Mouse (Mus musculus): ENCODE data around the gene Arid1b. TPM values are rescaled to one million over a fixed set of nuclear protein-coding genes. Genes with fewer than 3 reads are reported as not detected.

Gene Arid1b
- 5.0 and 5.2 TPM in 2 replicates for polyA plus RNA-seq (2015; fragmentation: Nextera tagmentation; extraction: Ambion mirVana)

GRCm38 (mm10) chr17:4993840-4994503 lies at the start of gene Arid1b:
Gene Arid1b, plus strand, starts transcription at chr17:4994332.
- Histone ChIP-seq H3K9ac (peak within 1 kb of the TSS; percentile 99), H3K36me3 (no peaks in the 10 kb centered on the region), H3K4me2 (peak within 1 kb of the TSS; percentile 85), H3K27ac (replicated peaks) (peak within 1 kb of the TSS; percentile 99), H3K4me1 (peaks cover 26% of the 10 kb centered on the region), H3K27me3 (replicated peaks) (no peaks in the 10 kb centered on the region), H3K4me3 (peak within 1 kb of the TSS; percentile 92), H3K9me3 (no peaks in the 10 kb centered on the region)
- WGBS: under 1% methylated on average over 51 of the region's 58 CpGs
- ATAC-seq (ENCODE audit: extremely low read depth, insufficient number of reproducible peaks, low FRiP score, low TSS enrichment): peak; percentile 49

GRCm38 (mm10) chr17:4945311-4945751 lies 48.8 kb upstream of the Arid1b start:
- Histone ChIP-seq H3K27me3 (replicated peaks) (no peaks in the 10 kb centered on the region), H3K4me3 (no peak overlapping the region), H3K9me3 (no peaks in the 10 kb centered on the region), H3K4me2 (peak overlapping the region; percentile 64), H3K27ac (replicated peaks) (peak overlapping the region; percentile 45), H3K4me1 (peaks cover 36% of the 10 kb centered on the region), H3K36me3 (no peaks in the 10 kb centered on the region), H3K9ac (peak overlapping the region; percentile 64; the same call in 1 of the 2 replicates)
- no peak for ATAC-seq (ENCODE audit: extremely low read depth, insufficient number of reproducible peaks, low FRiP score, low TSS enrichment)
- WGBS: 73% methylated on average over 6 of the region's 6 CpGs

- Histone ChIP-seq H3K4me1 (peaks cover 32% of the 10 kb centered on the region), H3K36me3 (no peaks in the 10 kb centered on the region), H3K4me3 (peak overlapping the region; percentile 33), H3K9ac (peak overlapping the region; percentile 64), H3K27me3 (replicated peaks) (no peaks in the 10 kb centered on the region), H3K27ac (replicated peaks) (peak overlapping the region; percentile 45), H3K9me3 (no peaks in the 10 kb centered on the region), H3K4me2 (peak overlapping the region; percentile 64)
- 12% methylated on average over 11 of the region's 11 CpGs for WGBS
- ATAC-seq (ENCODE audit: extremely low read depth, insufficient number of reproducible peaks, low FRiP score, low TSS enrichment): peak; percentile 54
These were observed 48.2 kb upstream of the Arid1b start for GRCm38 (mm10) chr17:4945871-4946331.

- H3K4me1 ChIP-seq: peaks cover 32% of the 10 kb centered on the region
- ATAC-seq (ENCODE audit: extremely low read depth, insufficient number of reproducible peaks, low FRiP score, low TSS enrichment): no peak
- H3K36me3 ChIP-seq: no peaks in the 10 kb centered on the region
- H3K9ac ChIP-seq: peak overlapping the region; percentile 64
- H3K9me3 ChIP-seq: no peaks in the 10 kb centered on the region
- H3K4me2 ChIP-seq: peak overlapping the region; percentile 64
- no peaks in the 10 kb centered on the region for H3K27me3 ChIP-seq (replicated peaks)
- 0 out of 2 replicates have a peak overlapping the region, but pooled peaks have one; percentile 28 for H3K27ac ChIP-seq (replicated peaks)
- WGBS: 19% methylated on average over 12 of the region's 12 CpGs
- peak overlapping the region; percentile 33 for H3K4me3 ChIP-seq
These were observed 47.6 kb upstream of the Arid1b start for GRCm38 (mm10) chr17:4946421-4946974.

GRCm38 (mm10) chr17:4947013-4947412 lies 47.1 kb upstream of the Arid1b start:
- Histone ChIP-seq H3K4me1 (peaks cover 32% of the 10 kb centered on the region), H3K27ac (replicated peaks) (no peak overlapping the region), H3K4me2 (peak overlapping the region; percentile 64), H3K9me3 (no peaks in the 10 kb centered on the region), H3K4me3 (no peak overlapping the region), H3K36me3 (no peaks in the 10 kb centered on the region), H3K9ac (peak overlapping the region; percentile 64), H3K27me3 (replicated peaks) (no peaks in the 10 kb centered on the region)
- ATAC-seq (ENCODE audit: extremely low read depth, insufficient number of reproducible peaks, low FRiP score, low TSS enrichment): no peak
- WGBS: 57% methylated on average over 3 of the region's 3 CpGs

- H3K4me3 ChIP-seq: no peak overlapping the region
- H3K4me2 ChIP-seq: no peak overlapping the region
- no peak overlapping the region for H3K27ac ChIP-seq (replicated peaks)
- no peaks in the 10 kb centered on the region for H3K36me3 ChIP-seq
- no peaks in the 10 kb centered on the region for H3K27me3 ChIP-seq (replicated peaks)
- no peak overlapping the region for H3K9ac ChIP-seq
- WGBS: 61% methylated on average over 2 of the region's 2 CpGs
- ATAC-seq (ENCODE audit: extremely low read depth, insufficient number of reproducible peaks, low FRiP score, low TSS enrichment): no peak
- H3K9me3 ChIP-seq: no peaks in the 10 kb centered on the region
- peaks cover 32% of the 10 kb centered on the region for H3K4me1 ChIP-seq
These were observed 46.7 kb upstream of the Arid1b start for GRCm38 (mm10) chr17:4947439-4947838.

GRCm38 (mm10) chr17:4948501-4948900 lies 45.6 kb upstream of the Arid1b start:
- WGBS: 68% methylated on average over 3 of the region's 3 CpGs

GRCm38 (mm10) chr17:4954431-4954830 lies 39.7 kb upstream of the Arid1b start:
- no peaks in the 10 kb centered on the region for H3K36me3 ChIP-seq
- no peak overlapping the region for H3K9ac ChIP-seq
- no peak overlapping the region for H3K4me3 ChIP-seq
- peaks cover 2% of the 10 kb centered on the region for H3K4me1 ChIP-seq
- no peaks in the 10 kb centered on the region for H3K9me3 ChIP-seq
- H3K27me3 ChIP-seq (replicated peaks): no peaks in the 10 kb centered on the region
- 84% methylated on average over 4 of the region's 4 CpGs for WGBS
- H3K4me2 ChIP-seq: no peak overlapping the region
- no peak for ATAC-seq (ENCODE audit: extremely low read depth, insufficient number of reproducible peaks, low FRiP score, low TSS enrichment)
- no peak overlapping the region for H3K27ac ChIP-seq (replicated peaks)

More at GRCm38 (mm10) chr17:4948501-4948900, 45.6 kb upstream of the Arid1b start:
- H3K27ac ChIP-seq (replicated peaks): no peak overlapping the region
- peaks cover 32% of the 10 kb centered on the region for H3K4me1 ChIP-seq
- no peak for ATAC-seq (ENCODE audit: extremely low read depth, insufficient number of reproducible peaks, low FRiP score, low TSS enrichment)
- no peak overlapping the region for H3K9ac ChIP-seq
- no peak overlapping the region for H3K4me3 ChIP-seq
- H3K4me2 ChIP-seq: no peak overlapping the region
- H3K36me3 ChIP-seq: no peaks in the 10 kb centered on the region
- H3K9me3 ChIP-seq: no peaks in the 10 kb centered on the region
- no peaks in the 10 kb centered on the region for H3K27me3 ChIP-seq (replicated peaks)

- ATAC-seq (ENCODE audit: extremely low read depth, insufficient number of reproducible peaks, low FRiP score, low TSS enrichment): no peak
- H3K27ac ChIP-seq (replicated peaks): no peak overlapping the region
- H3K9ac ChIP-seq: no peak overlapping the region
- no peaks in the 10 kb centered on the region for H3K9me3 ChIP-seq
- no peaks in the 10 kb centered on the region; the same call in 1 of the 2 replicates for H3K27me3 ChIP-seq (replicated peaks)
- H3K36me3 ChIP-seq: no peaks in the 10 kb centered on the region
- H3K4me3 ChIP-seq: no peak overlapping the region
- 72% methylated on average over 10 of the region's 10 CpGs for WGBS
- no peak overlapping the region for H3K4me2 ChIP-seq
- no peaks in the 10 kb centered on the region for H3K4me1 ChIP-seq
These were observed 29.8 kb upstream of the Arid1b start for GRCm38 (mm10) chr17:4964192-4964877.

- Histone ChIP-seq H3K4me3 (no peak overlapping the region), H3K4me1 (no peaks in the 10 kb centered on the region), H3K27ac (replicated peaks) (no peak overlapping the region), H3K4me2 (no peak overlapping the region), H3K36me3 (no peaks in the 10 kb centered on the region), H3K9ac (no peak overlapping the region), H3K27me3 (replicated peaks) (no peaks in the 10 kb centered on the region; the same call in 1 of the 2 replicates), H3K9me3 (no peaks in the 10 kb centered on the region)
- WGBS: 55% methylated on average over 4 of the region's 4 CpGs
- no peak for ATAC-seq (ENCODE audit: extremely low read depth, insufficient number of reproducible peaks, low FRiP score, low TSS enrichment)
These were observed 26.9 kb upstream of the Arid1b start for GRCm38 (mm10) chr17:4967201-4967600.

GRCm38 (mm10) chr17:4968035-4968434 lies 26.1 kb upstream of the Arid1b start:
- WGBS: 85% methylated on average over 3 of the region's 3 CpGs
- H3K27ac ChIP-seq (replicated peaks): no peak overlapping the region
- no peaks in the 10 kb centered on the region for H3K27me3 ChIP-seq (replicated peaks)
- H3K9ac ChIP-seq: no peak overlapping the region
- no peak for ATAC-seq (ENCODE audit: extremely low read depth, insufficient number of reproducible peaks, low FRiP score, low TSS enrichment)
- H3K36me3 ChIP-seq: no peaks in the 10 kb centered on the region
- no peaks in the 10 kb centered on the region for H3K9me3 ChIP-seq
- no peaks in the 10 kb centered on the region for H3K4me1 ChIP-seq
- H3K4me2 ChIP-seq: no peak overlapping the region
- H3K4me3 ChIP-seq: no peak overlapping the region
